Mouse (Mus musculus): Measurements from ENCODE around the gene Wsb1. TPM values are rescaled to one million over a fixed set of nuclear protein-coding genes. Genes with fewer than 3 reads are reported as not detected.

Wsb1 gene
- polyA plus RNA-seq, 1 experiment, result not detected

GRCm38 (mm10) chr11:79291651-79292050 lies 37.2 kb upstream of the Wsb1 start:
- 68% methylated on average over 5 of the region's 5 CpGs for WGBS
- H3K4me1 ChIP-seq (ENCODE audit: control insufficient read depth, insufficient read depth, low read length), result 0 out of 2 replicates have a peak, but pooled peaks cover 3% of the 10 kb centered on the region
- H3K27ac ChIP-seq (ENCODE audit: insufficient read depth, low read depth, low read length), result no peak overlapping the region
- TF ChIP-seq POLR2A (IDR thresholded peaks at IDR 0.05; ENCODE audit: insufficient read depth, low read depth, low read length) (no peak), CTCF (IDR thresholded peaks at IDR 0.05; ENCODE audit: insufficient read depth, low read depth, low read length) (no peak)
- no peak overlapping the region for H3K4me3 ChIP-seq (ENCODE audit: insufficient read depth, low read depth, low read length)

GRCm38 (mm10) chr11:79290473-79290872 lies 36.0 kb upstream of the Wsb1 start:
- Histone ChIP-seq H3K27ac (ENCODE audit: insufficient read depth, low read depth, low read length) (no peak overlapping the region), H3K4me3 (ENCODE audit: insufficient read depth, low read depth, low read length) (no peak overlapping the region), H3K4me1 (ENCODE audit: control insufficient read depth, insufficient read depth, low read length) (0 out of 2 replicates have a peak, but pooled peaks cover 3% of the 10 kb centered on the region)
- WGBS, result 65% methylated on average over 2 of the region's 2 CpGs
- TF ChIP-seq POLR2A (IDR thresholded peaks at IDR 0.05; ENCODE audit: insufficient read depth, low read depth, low read length) (no peak), CTCF (IDR thresholded peaks at IDR 0.05; ENCODE audit: insufficient read depth, low read depth, low read length) (no peak)

GRCm38 (mm10) chr11:79288913-79289640 lies 34.6 kb upstream of the Wsb1 start:
- no peak for TF ChIP-seq CTCF (IDR thresholded peaks at IDR 0.05; ENCODE audit: insufficient read depth, low read depth, low read length)
- H3K4me3 ChIP-seq (ENCODE audit: insufficient read depth, low read depth, low read length), result no peak overlapping the region
- WGBS, result 91% methylated on average over 5 of the region's 5 CpGs
- H3K27ac ChIP-seq (ENCODE audit: insufficient read depth, low read depth, low read length), result no peak overlapping the region
- H3K4me1 ChIP-seq (ENCODE audit: control insufficient read depth, insufficient read depth, low read length), result 0 out of 2 replicates have a peak, but pooled peaks cover 3% of the 10 kb centered on the region

GRCm38 (mm10) chr11:79288278-79288843 lies 33.9 kb upstream of the Wsb1 start:
- 0 out of 2 replicates have a peak, but pooled peaks cover 3% of the 10 kb centered on the region for H3K4me1 ChIP-seq (ENCODE audit: control insufficient read depth, insufficient read depth, low read length)
- no peak overlapping the region for H3K4me3 ChIP-seq (ENCODE audit: insufficient read depth, low read depth, low read length)
- no peak overlapping the region for H3K27ac ChIP-seq (ENCODE audit: insufficient read depth, low read depth, low read length)
- TF ChIP-seq CTCF (IDR thresholded peaks at IDR 0.05; ENCODE audit: insufficient read depth, low read depth, low read length), result no peak
- WGBS, result 95% methylated on average over 7 of the region's 7 CpGs

- no peak overlapping the region for H3K4me3 ChIP-seq (ENCODE audit: insufficient read depth, low read depth, low read length)
- 0 out of 2 replicates have a peak, but pooled peaks cover 3% of the 10 kb centered on the region for H3K4me1 ChIP-seq (ENCODE audit: control insufficient read depth, insufficient read depth, low read length)
- TF ChIP-seq POLR2A (IDR thresholded peaks at IDR 0.05; ENCODE audit: insufficient read depth, low read depth, low read length), result no peak
- TF ChIP-seq CTCF (IDR thresholded peaks at IDR 0.05; ENCODE audit: insufficient read depth, low read depth, low read length), result no peak
- 89% methylated on average over 6 of the region's 6 CpGs for WGBS
- H3K27ac ChIP-seq (ENCODE audit: insufficient read depth, low read depth, low read length), result no peak overlapping the region
These were observed 33.0 kb upstream of the Wsb1 start for GRCm38 (mm10) chr11:79287447-79287846.

- Histone ChIP-seq H3K4me1 (ENCODE audit: control insufficient read depth, insufficient read depth, low read length) (no peaks in the 10 kb centered on the region), H3K4me3 (ENCODE audit: insufficient read depth, low read depth, low read length) (no peak overlapping the region), H3K27ac (ENCODE audit: insufficient read depth, low read depth, low read length) (no peak overlapping the region)
- 82% methylated on average over 9 of the region's 9 CpGs for WGBS
- TF ChIP-seq CTCF (IDR thresholded peaks at IDR 0.05; ENCODE audit: insufficient read depth, low read depth, low read length) (no peak), POLR2A (IDR thresholded peaks at IDR 0.05; ENCODE audit: insufficient read depth, low read depth, low read length) (no peak)
These were observed 31.9 kb upstream of the Wsb1 start for GRCm38 (mm10) chr11:79286305-79286799.

- WGBS, result 98% methylated on average over 4 of the region's 4 CpGs
- no peak overlapping the region for H3K4me3 ChIP-seq (ENCODE audit: insufficient read depth, low read depth, low read length)
- TF ChIP-seq POLR2A (IDR thresholded peaks at IDR 0.05; ENCODE audit: insufficient read depth, low read depth, low read length), result no peak
- no peak for TF ChIP-seq CTCF (IDR thresholded peaks at IDR 0.05; ENCODE audit: insufficient read depth, low read depth, low read length)
- no peaks in the 10 kb centered on the region for H3K4me1 ChIP-seq (ENCODE audit: control insufficient read depth, insufficient read depth, low read length)
- H3K27ac ChIP-seq (ENCODE audit: insufficient read depth, low read depth, low read length), result no peak overlapping the region
These were observed 29.0 kb upstream of the Wsb1 start for GRCm38 (mm10) chr11:79283350-79284030.

- WGBS, result 70% methylated on average over 5 of the region's 5 CpGs
- Histone ChIP-seq H3K4me3 (ENCODE audit: insufficient read depth, low read depth, low read length) (no peak overlapping the region), H3K4me1 (ENCODE audit: control insufficient read depth, insufficient read depth, low read length) (no peaks in the 10 kb centered on the region), H3K27ac (ENCODE audit: insufficient read depth, low read depth, low read length) (no peak overlapping the region)
- TF ChIP-seq POLR2A (IDR thresholded peaks at IDR 0.05; ENCODE audit: insufficient read depth, low read depth, low read length), result no peak
- no peak for TF ChIP-seq CTCF (IDR thresholded peaks at IDR 0.05; ENCODE audit: insufficient read depth, low read depth, low read length)
These were observed 26.9 kb upstream of the Wsb1 start for GRCm38 (mm10) chr11:79281396-79281795.

All from olfactory bulb, adult 2 months (tissue).